Mouse (Mus musculus) C2C12 (cell line): ENCODE measurements at regions not wholly inside any gene's neighbourhood (a gene's known extent, or its start where the extent isn't known, plus 50 kb on each side); places are given as distances from the start of the nearest gene placed in this dataset.

Experiments used
- H3K27me3 ChIP-seq: one replicate; pipeline ENCODE4 v1.6.1; 2011; ENCODE audit not compliant: control insufficient read depth, insufficient read depth, insufficient read length
- H3K36me3 ChIP-seq: one replicate; pipeline ENCODE4 v1.6.1; 2011; ENCODE audit not compliant: control insufficient read depth, insufficient read depth
- H3K4me3 ChIP-seq: one replicate; pipeline ENCODE4 v1.5.1; 2011; ENCODE audit warnings: mild to moderate bottlenecking, control low read depth; ENCODE audit not compliant: poor library complexity, insufficient read depth, severe bottlenecking
- H3K79me2 ChIP-seq: one replicate; pipeline ENCODE4 v1.6.1; 2011; ENCODE audit not compliant: control insufficient read depth, insufficient read depth
- H3K79me3 ChIP-seq: one replicate; pipeline ENCODE4 v1.6.1; 2011; ENCODE audit warnings: low read depth, control low read depth
- H3ac ChIP-seq: one replicate; pipeline ENCODE3; 2011; ENCODE audit warnings: low read depth; ENCODE audit not compliant: control insufficient read depth, insufficient read length
- CEBPB ChIP-seq: IDR thresholded peaks from one replicate; pipeline ENCODE4 v1.6.1; 2011; ENCODE audit warnings: low read depth, mild to moderate bottlenecking, control low read depth, moderate library complexity
- CTCF ChIP-seq: IDR thresholded peaks from one replicate; pipeline ENCODE4 v1.5.1; 2011; ENCODE audit not compliant: control insufficient read depth, insufficient read depth, insufficient read length
- FOSL1 ChIP-seq: IDR thresholded peaks from one replicate; pipeline ENCODE4 v1.8.0; 2011; ENCODE audit warnings: mild to moderate bottlenecking, low read length; ENCODE audit not compliant: poor library complexity, insufficient read depth, severe bottlenecking
- MAX ChIP-seq: IDR thresholded peaks from one replicate; pipeline ENCODE4 v1.6.1; 2011; ENCODE audit warnings: mild to moderate bottlenecking, control low read depth
- MYOD1 ChIP-seq: IDR thresholded peaks from one replicate; pipeline ENCODE4 v1.6.1; 2011; ENCODE audit warnings: low read depth; ENCODE audit not compliant: control insufficient read depth, insufficient read length
- MYOG ChIP-seq: IDR thresholded peaks from one replicate; pipeline ENCODE4 v1.6.1; 2011; ENCODE audit not compliant: control insufficient read depth, insufficient read length; ENCODE audit errors: extremely low read depth
- USF1 ChIP-seq: IDR thresholded peaks from one replicate; pipeline ENCODE4 v1.6.1; 2011; ENCODE audit warnings: low read depth, mild to moderate bottlenecking, control low read depth, moderate library complexity

DNA sequence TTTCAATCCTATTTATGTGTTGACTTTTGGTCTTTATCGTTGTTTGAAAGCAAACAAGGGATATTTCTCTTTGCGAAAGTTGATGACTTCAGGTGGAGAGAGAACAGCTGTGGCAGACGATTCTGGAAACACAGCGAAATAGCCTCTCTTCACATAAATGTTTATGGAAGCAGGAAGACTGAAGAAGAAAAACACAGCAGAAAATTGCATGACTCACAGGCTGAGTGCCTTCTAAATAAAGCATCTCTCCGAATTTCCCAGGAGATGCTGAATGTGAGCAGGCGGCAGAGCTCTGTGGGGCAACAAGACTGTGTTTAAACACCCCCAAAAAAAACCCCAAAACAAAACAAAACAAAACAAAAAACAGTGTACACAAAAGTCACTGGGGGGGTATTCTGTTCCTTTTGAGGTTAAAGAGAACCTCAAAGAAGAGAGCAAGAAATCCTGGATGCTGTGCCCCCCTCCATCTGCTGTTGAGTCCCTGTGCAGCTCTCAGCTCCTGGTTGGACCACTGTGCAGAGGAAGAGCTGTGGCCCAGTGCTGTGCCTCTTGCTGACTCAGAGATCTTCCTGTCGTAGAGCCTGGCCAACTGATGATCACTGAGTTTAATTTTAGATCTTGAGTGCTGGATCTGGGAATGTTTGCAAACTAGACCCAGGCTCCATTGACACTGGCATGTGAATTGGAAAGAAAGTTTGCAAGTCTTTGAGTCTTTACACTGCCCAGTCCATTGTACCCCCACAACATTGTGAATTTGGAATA is 126.6 kb upstream of the Runx1 start:
- H3ac ChIP-seq, result no peak overlapping the region
- no peaks in the 10 kb centered on the region for H3K27me3 ChIP-seq
- no peak for TF ChIP-seq USF1
- no peak for TF ChIP-seq FOSL1
- no peak for TF ChIP-seq MAX
- no peak for TF ChIP-seq MYOG
- TF ChIP-seq CTCF, result no peak
- peak; percentile 34 for TF ChIP-seq MYOD1
- TF ChIP-seq CEBPB, result no peak
- no peaks in the 10 kb centered on the region for H3K79me2 ChIP-seq
- no peaks in the 10 kb centered on the region for H3K79me3 ChIP-seq
- no peak overlapping the region for H3K4me3 ChIP-seq
- no peaks in the 10 kb centered on the region for H3K36me3 ChIP-seq

DNA sequence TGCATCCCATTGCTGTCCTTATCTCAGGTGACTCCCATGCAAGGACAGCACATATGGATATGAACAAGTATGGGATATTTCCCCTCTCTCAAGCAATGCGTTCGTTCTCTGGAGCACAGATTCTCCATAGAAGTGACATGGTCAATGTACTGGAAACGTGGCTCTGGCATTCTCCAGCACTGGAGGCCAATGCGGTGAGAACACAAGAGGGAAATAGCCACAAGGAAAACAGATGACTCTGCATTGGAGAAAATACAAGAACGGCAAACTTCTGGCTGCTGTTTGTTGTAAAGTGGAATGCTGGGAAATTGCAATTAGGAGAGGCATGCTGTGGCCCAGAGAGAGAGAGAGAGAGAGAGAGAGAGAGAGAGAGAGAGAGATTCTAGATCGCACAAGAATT is 125.6 kb upstream of the Runx1 start:
- Histone ChIP-seq H3K27me3 (no peaks in the 10 kb centered on the region), H3ac (no peak overlapping the region), H3K4me3 (no peak overlapping the region), H3K79me2 (no peaks in the 10 kb centered on the region), H3K36me3 (no peaks in the 10 kb centered on the region), H3K79me3 (no peaks in the 10 kb centered on the region)
- no peak for TF ChIP-seq USF1
- TF ChIP-seq MYOG, result no peak
- TF ChIP-seq FOSL1, result no peak
- no peak for TF ChIP-seq CEBPB
- no peak for TF ChIP-seq MYOD1
- TF ChIP-seq MAX, result no peak
- no peak for TF ChIP-seq CTCF

DNA sequence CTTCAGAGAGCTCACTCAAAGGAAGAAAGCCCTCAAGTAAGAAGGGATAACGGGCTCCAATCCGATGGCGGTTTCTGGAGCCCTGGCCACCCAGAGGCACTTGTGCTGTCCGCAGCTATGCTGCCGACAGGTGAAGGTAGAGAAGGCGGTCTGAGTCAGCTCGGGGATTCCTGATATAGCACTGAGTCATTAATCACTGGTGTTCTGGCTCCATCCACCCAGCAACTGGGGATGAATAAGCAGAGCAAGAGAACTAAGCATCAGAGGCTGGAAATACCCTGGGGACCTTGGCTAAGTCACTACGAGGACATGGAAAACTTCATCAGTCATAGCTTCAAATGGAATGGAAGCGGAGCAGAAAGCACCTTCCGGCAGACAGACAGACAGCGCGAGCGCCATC is 122.5 kb upstream of the Runx1 start:
- no peaks in the 10 kb centered on the region for H3K27me3 ChIP-seq
- TF ChIP-seq USF1, result no peak
- TF ChIP-seq MYOD1, result peak; percentile 81
- no peak for TF ChIP-seq MAX
- no peak for TF ChIP-seq CEBPB
- TF ChIP-seq FOSL1, result peak; percentile 7
- H3K79me2 ChIP-seq, result no peaks in the 10 kb centered on the region
- no peak overlapping the region for H3K4me3 ChIP-seq
- no peaks in the 10 kb centered on the region for H3K36me3 ChIP-seq
- H3ac ChIP-seq, result no peak overlapping the region
- no peaks in the 10 kb centered on the region for H3K79me3 ChIP-seq

DNA sequence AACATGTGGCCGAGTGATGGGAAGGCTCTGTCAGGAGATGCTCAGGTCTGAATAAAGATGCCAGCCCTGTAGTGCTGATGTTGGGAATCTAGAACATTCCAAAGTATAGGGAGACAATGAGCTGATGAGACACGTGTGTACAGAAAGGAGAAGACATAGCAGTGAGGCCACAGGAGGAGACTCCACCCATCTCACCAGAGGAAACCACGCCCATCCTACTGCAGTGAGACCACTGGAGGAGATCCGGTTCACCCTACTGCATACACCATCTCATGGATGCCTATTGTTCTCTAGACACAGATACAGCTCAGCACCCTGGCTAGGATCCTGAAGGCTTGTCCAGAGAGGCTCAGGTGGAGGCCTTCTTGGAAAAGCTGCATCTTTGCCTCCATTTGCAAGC is 120.6 kb upstream of the Runx1 start:
- Histone ChIP-seq H3K27me3 (no peaks in the 10 kb centered on the region), H3K36me3 (no peaks in the 10 kb centered on the region), H3K79me2 (no peaks in the 10 kb centered on the region), H3ac (no peak overlapping the region), H3K4me3 (no peak overlapping the region), H3K79me3 (no peaks in the 10 kb centered on the region)
- TF ChIP-seq MAX, result no peak
- no peak for TF ChIP-seq FOSL1
- TF ChIP-seq USF1, result no peak
- TF ChIP-seq CTCF, result no peak
- no peak for TF ChIP-seq CEBPB
- TF ChIP-seq MYOD1, result no peak
- TF ChIP-seq MYOG, result no peak

DNA sequence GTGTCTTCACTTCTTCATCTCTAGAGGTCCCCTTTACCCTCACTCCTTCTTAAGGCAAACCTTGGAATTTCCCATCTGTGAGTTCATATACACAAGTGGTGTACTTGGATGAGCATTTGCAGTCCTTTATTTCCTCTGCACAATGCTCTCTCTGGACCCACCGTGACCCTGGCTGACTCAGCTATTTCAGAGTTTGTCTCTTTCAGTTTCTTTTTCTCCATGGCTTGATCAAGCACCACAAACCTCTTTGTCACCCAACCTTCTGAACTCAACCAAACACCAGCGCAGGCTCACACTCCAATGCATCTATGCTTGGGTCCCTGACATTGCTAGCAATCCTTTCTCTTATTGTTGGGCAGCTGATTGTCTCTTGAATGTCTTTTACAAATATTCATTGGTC is 118.0 kb upstream of the Runx1 start:
- no peak overlapping the region for H3ac ChIP-seq
- no peaks in the 10 kb centered on the region for H3K27me3 ChIP-seq
- H3K79me2 ChIP-seq, result no peaks in the 10 kb centered on the region
- no peaks in the 10 kb centered on the region for H3K36me3 ChIP-seq
- H3K79me3 ChIP-seq, result no peaks in the 10 kb centered on the region
- H3K4me3 ChIP-seq, result no peak overlapping the region
- TF ChIP-seq MYOD1 (no peak), CTCF (no peak), MAX (no peak), USF1 (no peak), CEBPB (no peak), FOSL1 (no peak), MYOG (no peak)

DNA sequence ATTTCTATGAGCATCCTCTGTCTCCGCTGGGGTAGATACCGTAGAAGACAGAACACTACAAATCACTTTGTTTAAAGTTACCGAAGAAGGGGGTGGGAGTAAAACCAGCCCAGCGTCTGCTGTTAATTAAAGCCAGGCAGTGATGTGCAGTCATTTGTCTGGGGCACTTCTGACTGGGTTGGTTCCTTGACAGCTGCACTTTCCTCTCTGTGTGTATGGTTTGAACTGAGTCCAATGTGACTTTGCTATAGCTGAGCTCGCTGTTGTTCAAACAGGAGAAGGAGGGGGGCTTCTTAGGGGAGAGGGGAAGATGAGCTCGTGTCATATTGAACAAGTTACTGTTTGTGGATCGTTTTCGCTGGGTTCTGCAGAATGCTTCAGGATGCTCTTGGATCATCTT is 113.7 kb upstream of the Runx1 start:
- no peak for TF ChIP-seq CTCF
- TF ChIP-seq MYOD1, result peak; percentile 36
- H3K79me2 ChIP-seq, result no peaks in the 10 kb centered on the region

More for the DNA sequence above, 113.7 kb upstream of the Runx1 start:
- no peaks in the 10 kb centered on the region for H3K36me3 ChIP-seq
- H3ac ChIP-seq, result no peak overlapping the region
- H3K79me3 ChIP-seq, result no peaks in the 10 kb centered on the region
- H3K27me3 ChIP-seq, result no peaks in the 10 kb centered on the region
- H3K4me3 ChIP-seq, result no peak overlapping the region
